Mouse (Mus musculus) lung, adult 2 months (tissue): ENCODE data around the gene Mdn1.

Experiments used
- CTCF ChIP-seq: fragments of 200-500 bp; IDR thresholded peaks from 2 replicates; pipeline ENCODE4 v1.5.1; 2011; ENCODE audit warnings: mild to moderate bottlenecking, low read length, control low read depth; ENCODE audit not compliant: insufficient read depth
- POLR2A ChIP-seq: fragments of 200-500 bp; IDR thresholded peaks from 2 replicates; pipeline ENCODE4 v1.6.1; 2011; ENCODE audit warnings: low read depth, mild to moderate bottlenecking, control low read depth, low read length, borderline replicate concordance; ENCODE audit errors: extremely low read depth

DNA sequence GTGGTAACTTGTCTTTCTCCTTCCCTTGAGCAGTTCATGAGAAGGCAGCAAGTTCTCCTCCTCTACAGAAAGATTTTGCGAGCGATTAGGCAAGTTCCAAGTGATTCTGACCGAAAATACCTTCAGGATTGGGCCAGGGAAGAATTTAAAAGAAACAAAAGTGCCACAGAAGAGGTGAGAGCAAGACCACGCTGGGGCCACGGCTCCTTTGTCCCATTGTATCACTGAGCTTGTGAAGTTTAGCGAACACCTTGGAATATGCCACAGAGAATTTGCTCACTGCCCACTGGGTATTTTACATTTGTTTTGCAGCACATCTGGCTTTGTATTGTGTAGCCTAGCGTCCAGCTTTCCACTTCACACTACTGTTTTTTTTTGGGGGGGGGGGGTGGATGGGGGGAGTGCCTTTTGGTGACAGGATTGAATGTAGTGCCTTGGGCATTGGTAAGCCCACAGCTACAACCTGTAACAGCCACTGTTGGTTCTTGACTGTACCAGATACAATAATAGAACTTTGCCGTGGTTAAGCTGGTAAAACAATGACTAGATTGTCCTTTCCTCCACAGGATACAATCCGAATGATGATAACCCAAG is 143.8 kb downstream of the Mdn1 start:
- TF ChIP-seq CTCF (no peak), POLR2A (no peak)
